In genomic region chr17:54727660-54728059, GRCm38 (mm10) we compare ENCODE assay signal across 14 mouse cellular contexts.
"Had no signal": no experiment of that assay in that cellular context is flagged by ENCODE, and none has a peak within 500 bp of the region (broad histone marks: within the 10 kb centered on the region; RNA-seq: fewer than 3 reads in every experiment).

No protein-coding gene starts in this region.

- ATAC-seq: midbrain, embryonic 16.5 days had no signal

- H3K4me3 ChIP-seq: limb, embryonic 10.5 days; liver, embryonic 15.5 days; megakaryocyte, embryonic 14.5 days; midbrain, embryonic 12.5 days had no signal

- H3K27ac ChIP-seq: limb, embryonic 10.5 days; liver, embryonic 15.5 days; midbrain, embryonic 12.5 days had no signal

- DNase-seq: kidney, adult 8-10 months; kidney, postnatal 25 days; layer of hippocampus, adult 9-11 months; lung, embryonic 14.5 days; lung, postnatal 10 days; lung, postnatal 4 days; right cerebral cortex, adult 18-20 months; right cerebral cortex, postnatal 25 days; thymus, postnatal 4 days had no signal

- H3K27me3 ChIP-seq: liver, embryonic 15.5 days; megakaryocyte, embryonic 14.5 days; midbrain, embryonic 12.5 days had no signal
